Mouse (Mus musculus) MEL (cell line): ENCODE results near the gene Tnc.

Experiments used
- CHD1 ChIP-seq: IDR thresholded peaks from 2 replicates; pipeline ENCODE4 v1.6.1; 2012; ENCODE audit warnings: low read depth, mild to moderate bottlenecking, inconsistent platforms, low read length, improper control_type of control experiment
- CTCF ChIP-seq, 3 experiments: IDR thresholded peaks in 2 of 3; conservative IDR thresholded peaks in 1 of 3; 2 replicates each; pipeline ENCODE4 v1.5.1; 2011 to 2012; ENCODE audit warnings: low read length in 3 of 3, low read depth in 2 of 3, mild to moderate bottlenecking in 2 of 3, improper control_type of control experiment in 1 of 3, inconsistent platforms in 1 of 3, mixed read lengths in 1 of 3, moderate library complexity in 1 of 3; ENCODE audit not compliant: control insufficient read depth in 1 of 3, insufficient read depth in 1 of 3, poor library complexity in 1 of 3, severe bottlenecking in 1 of 3
- ETS1 ChIP-seq: IDR thresholded peaks from 2 replicates; pipeline ENCODE4 v1.6.1; 2012; ENCODE audit warnings: low read depth, mild to moderate bottlenecking, inconsistent platforms, low read length, improper control_type of control experiment, moderate library complexity
- GATA1 ChIP-seq: IDR thresholded peaks from 2 replicates; pipeline ENCODE4 v1.6.1; 2011; ENCODE audit warnings: low read depth, low read length, improper control_type of control experiment
- JUND ChIP-seq: IDR thresholded peaks from 2 replicates; pipeline ENCODE4 v1.6.1; 2011; ENCODE audit warnings: low read depth, mild to moderate bottlenecking, improper control_type of control experiment, low read length
- KAT2A ChIP-seq: conservative IDR thresholded peaks from 2 replicates; pipeline ENCODE4 v1.6.1; 2012; ENCODE audit warnings: low read depth, low read length, improper control_type of control experiment, inconsistent platforms
- MAX ChIP-seq: IDR thresholded peaks from 2 replicates; pipeline ENCODE4 v1.6.1; 2011; ENCODE audit warnings: low read length, improper control_type of control experiment
- NRF1 ChIP-seq: IDR thresholded peaks from 2 replicates; pipeline ENCODE4 v1.6.1; 2014; ENCODE audit warnings: low read depth, mild to moderate bottlenecking, inconsistent platforms, low read length, improper control_type of control experiment, moderate library complexity; ENCODE audit not compliant: poor library complexity, insufficient read depth, severe bottlenecking
- POLR2A ChIP-seq, 2 experiments: IDR thresholded peaks; 2 replicates each; pipeline ENCODE4 v1.6.1; 2011 to 2012; ENCODE audit warnings: low read length in 2 of 2, mild to moderate bottlenecking in 2 of 2, control low read depth in 1 of 2, improper control_type of control experiment in 1 of 2, low read depth in 1 of 2, moderate library complexity in 1 of 2; ENCODE audit not compliant: control insufficient read depth in 1 of 2, insufficient read depth in 1 of 2, poor library complexity in 1 of 2
- RAD21 ChIP-seq: IDR thresholded peaks from 2 replicates; pipeline ENCODE4 v1.6.1; 2011; ENCODE audit warnings: mild to moderate bottlenecking, low read depth, low read length, improper control_type of control experiment
- UBTF ChIP-seq: IDR thresholded peaks from 2 replicates; pipeline ENCODE4 v1.6.1; 2012; ENCODE audit warnings: low read depth, mild to moderate bottlenecking, inconsistent platforms, low read length, improper control_type of control experiment, moderate library complexity, borderline replicate concordance; ENCODE audit not compliant: insufficient read depth
- ZKSCAN1 ChIP-seq: IDR thresholded peaks from 2 replicates; pipeline ENCODE4 v1.6.1; 2012; ENCODE audit warnings: low read depth, mild to moderate bottlenecking, inconsistent platforms, low read length, improper control_type of control experiment, moderate library complexity

- TF ChIP-seq KAT2A = no peak
- TF ChIP-seq ETS1 = no peak
- no peak for TF ChIP-seq POLR2A (IDR thresholded peaks at IDR 0.05; ENCODE audit: control insufficient read depth in 1 of 2, insufficient read depth in 1 of 2, low read depth in 1 of 2, low read length in 2 of 2, poor library complexity in 1 of 2)
- no peak for TF ChIP-seq MAX
- no peak for TF ChIP-seq UBTF
- TF ChIP-seq NRF1 = no peak
- no peak for TF ChIP-seq CTCF (IDR thresholded peaks at IDR 0.05 in 2 of 3, conservative IDR thresholded peaks at IDR 0.05 in 1 of 3; ENCODE audit: control insufficient read depth in 1 of 3, insufficient read depth in 1 of 3, low read depth in 2 of 3, low read length in 3 of 3, poor library complexity in 1 of 3, severe bottlenecking in 1 of 3)
- TF ChIP-seq CHD1 = no peak
- no peak for TF ChIP-seq GATA1
- TF ChIP-seq ZKSCAN1 = no peak
- TF ChIP-seq RAD21 = no peak
- no peak for TF ChIP-seq JUND
Observed at GRCm38 (mm10) chr4:63929490-63929889, 117.3 kb downstream of the Tnc start.
